Mouse (Mus musculus): ENCODE data around the gene Gm20661.

The Gm20661 gene

DNA sequence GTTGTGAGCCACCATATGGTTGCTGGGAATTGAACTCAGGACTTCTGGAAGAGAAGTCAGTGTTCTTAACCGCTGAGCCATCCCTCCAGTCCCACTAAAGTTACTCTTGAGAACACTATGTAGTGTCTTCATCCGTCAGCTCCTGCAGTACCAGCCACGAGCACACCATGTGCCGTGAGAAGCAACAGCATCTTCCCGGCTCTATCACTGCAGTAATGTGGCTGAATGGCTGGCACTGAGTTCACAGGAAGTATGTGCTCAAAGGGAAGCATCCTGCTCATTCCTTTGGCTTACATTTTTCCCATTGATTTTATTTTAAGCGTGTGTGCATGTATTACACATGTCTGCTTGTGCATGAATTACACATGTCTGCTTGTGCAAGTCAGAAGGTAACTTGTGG is 15.4 kb upstream of the Gm20661 start:
- in situ Hi-C loops (cut with MboI), result no loop called here

DNA sequence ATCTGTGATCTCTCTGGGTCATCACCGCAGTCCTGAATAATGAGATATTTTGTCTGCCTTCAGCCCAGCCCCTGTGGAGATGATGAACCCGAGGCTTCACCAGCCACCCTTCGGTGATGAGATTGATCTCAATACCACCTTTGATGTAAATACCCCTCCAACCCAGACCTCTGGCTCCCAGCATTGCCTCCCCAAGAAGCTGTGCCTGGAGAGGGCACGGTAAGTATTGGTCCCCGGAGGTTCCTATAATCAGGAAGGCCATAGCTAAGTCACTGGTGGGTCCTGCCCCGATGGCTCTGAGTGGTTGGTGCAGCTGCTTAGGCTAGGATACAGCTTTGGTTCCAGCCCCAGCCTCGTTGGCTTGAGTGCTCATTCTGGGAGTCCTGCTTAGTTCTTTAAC is 14.3 kb upstream of the Gm20661 start:
- in situ Hi-C loops (cut with MboI), result no loop called here

DNA sequence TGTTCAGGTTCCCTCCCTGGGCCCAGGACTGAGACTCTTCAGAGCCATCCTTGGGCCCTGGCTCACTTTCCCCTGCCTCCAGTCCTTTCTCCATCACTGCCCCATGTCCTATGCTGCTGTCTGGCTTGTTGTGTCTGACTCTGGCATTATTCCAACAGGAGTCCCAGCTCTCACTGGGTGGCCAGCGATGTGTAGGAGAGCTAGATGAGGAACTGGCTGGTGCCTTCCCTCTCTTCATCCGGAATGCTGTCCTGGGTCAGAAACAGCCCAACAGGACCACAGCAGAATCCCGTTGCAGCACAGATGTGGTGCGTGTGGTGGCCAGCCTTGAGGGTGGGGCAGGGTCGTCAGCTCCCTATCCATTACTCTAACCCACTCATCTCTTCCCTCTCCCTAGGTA is 12.5 kb upstream of the Gm20661 start:
- in situ Hi-C loops (cut with MboI), result no loop called here

DNA sequence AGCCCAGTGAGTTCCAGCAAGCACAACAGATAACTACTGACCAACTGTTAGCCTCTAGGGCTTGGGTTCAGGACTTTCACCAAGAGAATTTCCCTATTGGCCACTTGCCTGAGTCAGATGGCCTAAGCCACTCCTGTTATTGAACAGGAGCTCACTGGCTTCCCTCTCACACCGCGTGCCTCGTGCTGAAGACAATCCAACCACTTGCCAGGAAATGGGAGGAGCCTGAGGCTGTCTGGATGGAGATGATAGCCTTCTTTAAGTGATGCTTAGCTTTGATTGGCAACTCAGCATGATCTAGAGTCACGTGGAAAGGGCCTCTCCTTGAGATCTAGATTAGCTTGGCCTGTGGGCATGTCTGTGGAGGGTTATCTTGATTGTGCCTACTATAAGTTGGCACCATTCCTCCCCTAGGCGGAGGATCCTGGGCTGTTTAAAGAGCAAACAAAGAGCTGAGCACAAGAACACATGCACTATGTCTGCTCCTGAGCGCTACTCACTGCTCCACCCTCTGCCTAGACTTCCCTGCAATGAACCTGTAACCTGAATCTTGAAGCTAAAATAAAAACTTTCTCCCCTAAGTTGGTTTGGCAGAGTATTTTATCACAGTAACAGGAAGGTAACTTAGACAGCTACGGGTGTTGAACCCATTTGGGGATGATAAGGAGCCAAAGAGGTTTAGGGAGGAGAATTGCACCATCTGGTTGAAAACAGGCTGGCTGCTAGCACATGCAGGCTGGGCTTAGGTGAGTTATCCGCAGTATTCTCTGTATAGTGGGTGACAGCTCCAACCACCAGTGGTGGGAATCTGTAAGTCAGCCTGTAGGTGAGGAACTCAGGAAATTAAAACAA is 10.9 kb upstream of the Gm20661 start:
- in situ Hi-C loops (cut with MboI), result no loop called here

DNA sequence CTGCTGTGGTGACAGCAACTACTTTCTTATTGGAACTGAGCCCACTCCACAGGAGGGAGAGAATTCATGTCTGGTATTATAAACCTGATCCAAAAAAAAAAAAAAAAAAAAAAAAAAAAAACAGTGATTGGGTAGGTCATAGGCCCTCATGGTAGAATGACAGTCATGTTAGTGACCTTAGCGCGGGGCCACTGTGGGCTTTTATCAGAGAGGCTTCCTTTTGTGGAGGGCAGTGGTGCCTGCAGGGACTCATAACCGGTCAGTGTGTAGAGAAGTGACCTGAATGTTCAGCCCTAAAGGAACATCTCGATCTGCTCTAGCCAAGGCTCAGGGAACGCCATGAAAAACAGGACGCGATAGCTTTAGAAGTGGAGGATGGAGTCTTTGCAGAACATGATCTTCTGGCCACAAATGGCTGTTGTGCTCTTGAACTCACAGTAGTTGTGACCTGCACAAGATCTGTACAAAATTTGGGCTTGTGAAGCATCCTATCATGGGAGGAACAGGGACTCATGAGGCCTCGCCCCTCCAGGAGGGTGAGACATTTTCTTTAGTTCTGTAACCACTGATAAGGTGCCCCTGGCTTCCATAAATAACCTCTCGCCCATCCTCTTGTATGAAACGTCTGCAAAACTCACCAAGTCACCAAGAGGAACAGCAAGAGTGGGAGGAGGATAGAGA is 8.2 kb upstream of the Gm20661 start:
- in situ Hi-C loops (cut with MboI), result no loop called here

GRCm38 (mm10) chr9:107975399-107976386 is 7.2 kb upstream of the Gm20661 start, which contains the start of gene Uba7:
Gene Uba7, plus strand, starts transcription at chr9:107975505.
- in situ Hi-C loops (cut with MboI), result no loop called here

- in situ Hi-C loops (cut with MboI), result no loop called here
Observed at GRCm38 (mm10) chr9:107978815-107979214, 4.0 kb upstream of the Gm20661 start.

DNA sequence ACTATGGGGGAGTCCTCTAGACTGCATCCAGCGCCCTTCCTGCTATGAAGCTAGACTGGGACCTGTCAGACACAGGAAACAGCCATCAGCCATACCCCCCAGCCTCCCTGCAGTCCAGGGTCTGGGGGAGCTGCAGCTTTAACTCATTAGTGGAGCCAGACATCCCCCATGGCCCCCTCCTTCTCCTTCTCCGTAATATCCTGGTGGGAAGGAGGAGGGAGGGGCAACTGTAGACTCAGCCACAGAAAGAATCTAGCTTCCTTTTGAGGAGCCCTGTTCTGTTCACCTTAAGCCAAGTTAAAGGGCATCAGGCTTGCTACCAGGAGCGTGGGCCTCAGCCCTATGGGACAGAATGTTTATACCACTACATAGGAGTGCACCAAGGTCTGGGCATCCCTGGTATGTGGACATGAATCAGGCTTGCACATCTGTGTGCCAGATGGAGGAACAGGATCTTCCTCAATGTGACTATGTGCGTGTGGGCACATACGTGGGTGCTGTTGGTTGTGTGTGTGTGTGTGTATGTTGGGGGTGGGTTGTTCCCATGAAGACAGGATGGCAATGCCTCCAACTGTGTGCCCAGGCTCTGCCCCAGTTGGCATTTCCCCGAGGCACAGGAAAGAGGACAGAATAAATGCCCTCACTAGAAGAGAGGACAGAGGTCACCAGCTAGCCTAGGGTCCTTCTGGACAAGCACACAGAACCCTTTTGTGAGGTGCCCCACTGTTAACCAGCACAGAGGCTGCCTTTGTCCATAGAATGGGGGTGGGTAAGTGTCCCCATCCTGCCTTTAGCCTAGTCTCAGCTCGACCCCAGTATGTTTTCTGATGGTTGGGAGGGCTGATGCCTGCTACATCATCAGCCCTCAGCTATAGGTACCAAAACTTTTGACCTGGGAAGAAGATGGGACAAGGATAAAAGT is 913 bp upstream of the Gm20661 start:
- in situ Hi-C loops (cut with MboI), result no loop called here

- in situ Hi-C loops (cut with MboI), result no loop called here
Observed at GRCm38 (mm10) chr9:107983421-107983890, 598 bp downstream of the Gm20661 start.

DNA sequence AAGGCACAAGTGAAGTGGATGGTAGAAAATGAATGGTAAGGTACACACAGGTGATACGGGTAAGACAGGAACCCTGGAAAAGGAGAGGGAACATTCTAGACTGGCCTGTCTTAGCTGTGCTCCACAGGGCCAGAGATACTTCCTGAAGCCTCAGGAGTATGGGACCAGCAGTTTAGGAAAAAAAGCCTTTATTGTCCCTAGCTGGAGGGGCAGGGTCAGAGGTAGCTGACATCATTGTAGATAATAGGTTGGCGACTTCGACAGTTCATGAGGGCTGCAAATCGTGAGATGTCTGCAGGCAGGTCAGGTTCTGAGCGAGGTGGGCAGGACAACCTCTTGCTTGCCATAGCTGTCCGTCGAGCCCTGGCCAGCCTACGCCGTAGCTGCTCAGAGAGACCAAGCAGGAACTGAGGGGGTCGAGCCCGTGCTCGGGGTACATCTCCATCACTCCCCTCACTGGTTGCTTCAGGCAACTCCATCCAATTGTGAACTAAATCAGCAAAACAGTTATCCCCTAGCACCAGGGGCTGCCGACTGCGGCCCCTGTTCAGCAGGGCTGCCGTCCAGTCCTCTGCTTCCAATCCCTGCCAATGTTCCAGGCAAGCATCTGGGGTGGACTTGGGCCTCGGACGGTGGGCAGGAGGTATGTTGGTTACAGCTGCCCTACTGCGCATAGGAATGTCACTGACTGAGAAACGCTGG is 1.3 kb downstream of the Gm20661 start:
- in situ Hi-C loops (cut with MboI), result no loop called here

DNA sequence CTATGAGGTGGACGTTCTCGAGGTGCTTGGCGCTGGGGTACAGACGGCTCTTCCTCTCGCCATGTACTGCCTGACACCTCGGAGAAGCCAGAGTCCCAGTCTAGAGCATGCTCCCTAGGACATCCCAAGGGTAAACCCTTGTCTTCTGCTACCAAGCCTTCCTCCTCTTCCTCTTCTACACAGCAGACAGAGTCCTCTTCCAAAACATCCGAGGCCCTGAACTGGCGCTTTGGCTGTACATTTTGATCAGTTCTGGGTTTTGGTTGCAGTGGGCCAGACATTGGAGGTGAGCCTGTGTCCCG is 1.8 kb downstream of the Gm20661 start:
- in situ Hi-C loops (cut with MboI), result no loop called here

DNA sequence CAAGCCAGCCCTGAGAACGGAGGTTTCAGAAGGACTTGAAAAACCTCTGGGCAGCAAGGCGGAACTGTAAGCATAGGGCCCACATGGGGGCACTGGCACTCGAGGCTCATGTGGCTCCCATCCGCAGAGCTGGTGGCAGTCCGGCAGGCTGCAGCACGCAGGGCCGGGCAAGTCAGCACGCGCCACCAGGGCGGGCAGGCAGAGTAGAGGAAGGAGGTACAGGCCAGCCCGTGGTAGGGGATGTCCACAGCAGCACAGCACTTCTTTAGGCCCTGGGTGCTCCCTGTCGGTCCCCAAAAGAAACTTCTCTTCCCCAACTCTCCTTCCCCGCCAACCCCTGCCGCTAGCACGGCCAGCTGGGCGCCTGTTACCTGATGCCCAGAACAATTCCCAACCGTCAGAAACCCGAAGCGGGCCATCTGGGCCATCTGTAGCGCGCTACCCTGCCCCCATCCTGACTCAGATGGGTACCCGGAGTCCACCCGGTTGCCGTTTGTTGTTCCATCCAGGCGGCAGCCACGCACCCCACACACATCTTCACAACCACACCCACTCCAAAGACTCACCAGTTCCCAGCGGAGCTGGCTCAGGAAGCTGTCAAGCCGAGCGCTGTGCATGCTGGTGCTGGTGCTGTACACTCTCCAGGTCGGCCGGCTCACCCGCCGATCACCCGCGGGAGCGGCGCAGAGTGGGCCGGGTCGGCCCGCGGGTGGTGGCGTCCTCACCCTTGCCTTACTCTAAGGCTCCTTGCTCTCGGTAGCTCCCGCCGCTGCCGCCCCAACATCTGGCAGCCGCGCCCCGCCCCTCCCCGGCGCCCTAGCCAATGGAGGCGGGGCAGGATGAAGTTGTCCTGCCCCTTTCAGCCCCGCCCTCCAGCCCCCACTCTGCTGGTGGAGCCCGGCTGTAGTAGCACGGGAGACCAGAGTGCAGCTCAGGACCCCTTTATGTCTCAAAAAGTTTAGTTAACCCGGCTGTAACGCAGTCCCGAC is 2.6 kb downstream of the Gm20661 start, which contains the start of gene Inka1:
TSS of gene Inka1 (minus strand) at position 749 of the 989 bp plus-strand sequence.
- in situ Hi-C loops (cut with MboI), result no loop called here

DNA sequence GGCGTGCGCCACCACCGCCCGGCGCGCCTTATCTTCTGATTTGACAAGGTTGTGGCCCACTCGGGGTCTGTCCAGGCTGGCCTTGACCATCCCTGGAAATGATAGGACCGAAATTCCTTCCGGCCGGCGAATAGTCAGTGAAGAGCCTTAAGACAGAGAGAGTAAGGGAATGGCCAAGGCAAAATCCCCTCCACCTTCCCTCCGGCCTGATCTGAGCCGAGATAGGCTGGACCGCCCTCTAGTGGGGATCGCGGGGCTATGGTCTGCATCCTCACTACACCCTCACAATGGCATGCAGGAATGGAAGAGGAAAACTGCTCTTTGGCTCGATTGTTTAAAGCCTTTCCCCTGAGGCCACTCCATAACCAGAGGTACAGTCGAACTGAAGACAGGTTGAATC is 3.5 kb downstream of the Gm20661 start:
- in situ Hi-C loops (cut with MboI), result no loop called here

- in situ Hi-C loops (cut with MboI), result no loop called here
Observed at GRCm38 (mm10) chr9:107987950-107988349, 5.1 kb downstream of the Gm20661 start.

DNA sequence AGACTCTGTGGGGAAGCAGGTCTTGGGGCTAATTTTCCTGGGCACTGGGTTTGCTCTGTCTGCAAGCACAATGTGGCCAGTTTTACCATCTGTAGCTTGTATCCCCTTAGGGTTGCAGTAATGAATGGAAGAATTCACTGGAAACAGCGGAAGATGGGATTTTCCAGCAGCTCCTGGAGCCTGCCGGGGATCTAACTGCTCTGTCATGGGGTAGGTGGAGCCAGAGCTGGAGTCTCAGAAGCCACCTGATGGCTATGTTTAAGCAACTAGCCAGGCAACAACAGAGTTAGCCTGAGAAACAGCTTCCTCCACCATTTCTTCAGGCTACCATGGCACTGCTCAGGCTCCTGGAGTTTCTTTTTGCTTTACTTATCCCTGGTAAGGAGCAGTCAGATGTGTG is 9.3 kb downstream of the Gm20661 start, which contains the start of gene Cdhr4:
TSS of gene Cdhr4 (plus strand) at position 301 of the 400 bp plus-strand sequence.
- in situ Hi-C loops (cut with MboI), result no loop called here

- in situ Hi-C loops (cut with MboI), result no loop called here
Observed at GRCm38 (mm10) chr9:107993013-107993412, 10.2 kb downstream of the Gm20661 start.

DNA sequence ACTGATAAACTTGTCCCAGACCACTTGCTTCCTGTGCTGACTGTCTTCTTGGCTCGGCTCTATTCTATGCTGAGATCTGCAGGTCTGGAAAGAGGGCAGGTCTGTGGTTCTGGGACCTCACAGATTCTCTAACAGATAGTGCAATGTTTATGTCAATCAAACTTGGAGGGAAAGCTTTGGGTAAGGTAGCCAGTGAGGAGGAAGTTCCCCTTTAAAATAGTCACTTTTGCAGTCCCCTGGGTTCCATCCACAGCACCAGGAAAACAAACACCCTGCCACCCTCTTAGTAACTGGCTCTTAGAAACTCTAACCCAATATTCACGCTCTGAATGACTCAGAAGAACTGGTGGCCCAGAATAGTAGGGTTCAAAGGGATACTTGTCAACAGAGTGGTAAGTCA is 11.6 kb downstream of the Gm20661 start:
- in situ Hi-C loops (cut with MboI), result no loop called here

DNA sequence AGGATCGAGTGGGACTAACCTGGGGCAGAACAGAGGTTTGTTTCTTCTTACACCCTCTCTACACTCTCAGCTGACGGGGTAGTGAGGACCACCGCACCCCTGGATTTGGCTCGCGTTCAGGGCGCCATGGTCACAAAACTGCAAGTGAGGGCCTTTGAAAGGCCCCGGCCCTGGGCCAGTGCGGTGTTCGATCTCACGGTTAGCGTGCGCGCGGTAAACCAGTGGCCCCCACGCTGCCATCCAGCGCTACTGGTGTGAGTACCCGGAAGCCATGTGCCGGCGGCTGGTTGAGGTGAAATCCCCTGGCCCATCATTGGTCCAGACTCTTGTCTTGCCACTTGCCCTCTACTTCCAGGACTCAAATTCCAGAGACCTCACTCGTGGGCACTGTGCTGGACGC is 12.7 kb downstream of the Gm20661 start:
- in situ Hi-C loops (cut with MboI), result no loop called here

DNA sequence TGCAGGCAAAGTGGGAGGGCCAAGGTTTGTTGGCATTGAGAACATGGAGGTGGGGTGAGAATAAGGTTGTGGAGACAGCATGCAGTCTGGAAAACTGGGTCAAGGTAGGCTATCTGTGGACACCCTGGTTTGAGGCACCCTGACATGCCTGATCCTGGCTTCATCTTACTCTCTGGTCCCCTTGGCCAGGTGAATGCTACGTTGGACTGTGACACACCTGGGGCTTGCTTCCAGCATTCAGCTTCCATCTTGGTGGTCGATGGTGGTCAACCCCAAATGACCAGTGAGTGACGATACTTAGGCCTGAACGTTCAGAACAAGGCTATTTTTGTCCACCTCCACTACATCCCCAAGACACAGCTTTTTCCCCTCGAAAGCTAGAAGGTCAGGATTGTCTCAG is 13.2 kb downstream of the Gm20661 start, which contains the start of gene Gm20662:
TSS of gene Gm20662 (plus strand) at position 301 of the 400 bp plus-strand sequence.
- in situ Hi-C loops (cut with MboI), result no loop called here

All from mature B cell (primary cell).